Mouse (Mus musculus): ENCODE data around the gene Filip1.

Filip1 gene

DNA sequence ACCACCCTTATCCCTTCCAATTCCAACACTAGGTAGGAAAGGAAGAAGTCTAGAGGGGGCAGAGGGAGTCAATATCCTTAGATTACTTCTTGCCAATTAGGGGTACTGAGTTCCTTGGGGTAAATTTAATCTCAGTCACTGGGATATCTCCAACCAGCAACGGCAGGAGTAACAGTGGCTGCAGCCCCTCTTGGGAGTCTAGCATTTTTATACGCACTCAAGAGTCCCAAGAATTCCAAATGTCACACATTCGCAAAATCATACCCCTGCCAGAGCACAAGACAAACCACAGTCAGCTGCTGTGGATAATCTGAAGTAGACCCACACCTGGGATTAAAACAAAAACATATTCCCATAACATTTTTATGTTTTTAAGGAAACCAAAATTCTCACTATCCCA, 102.5 kb downstream of the Filip1 start:
- no peak for DNase-seq (ENCODE audit: low read depth, low spot score)

DNA sequence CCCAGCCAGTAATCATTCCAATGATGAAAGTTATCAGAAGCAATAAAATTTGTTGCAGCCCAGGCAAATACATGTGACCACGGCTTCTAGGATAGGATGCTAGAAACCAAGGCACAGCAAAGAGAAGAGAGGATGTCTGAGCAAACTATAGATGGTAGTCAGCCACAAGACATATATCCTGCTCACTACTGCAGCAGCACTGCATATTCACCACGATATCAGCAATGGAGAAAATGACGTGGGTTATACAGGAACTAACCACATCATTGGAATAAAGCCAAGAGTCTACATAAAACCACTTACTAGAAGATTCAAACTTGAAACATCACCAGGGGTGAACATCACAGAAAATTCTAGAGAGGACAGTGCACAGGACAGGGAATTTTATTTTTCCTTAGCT, 113.8 kb downstream of the Filip1 start:
- no peak for DNase-seq (ENCODE audit: low read depth, low spot score)

DNA sequence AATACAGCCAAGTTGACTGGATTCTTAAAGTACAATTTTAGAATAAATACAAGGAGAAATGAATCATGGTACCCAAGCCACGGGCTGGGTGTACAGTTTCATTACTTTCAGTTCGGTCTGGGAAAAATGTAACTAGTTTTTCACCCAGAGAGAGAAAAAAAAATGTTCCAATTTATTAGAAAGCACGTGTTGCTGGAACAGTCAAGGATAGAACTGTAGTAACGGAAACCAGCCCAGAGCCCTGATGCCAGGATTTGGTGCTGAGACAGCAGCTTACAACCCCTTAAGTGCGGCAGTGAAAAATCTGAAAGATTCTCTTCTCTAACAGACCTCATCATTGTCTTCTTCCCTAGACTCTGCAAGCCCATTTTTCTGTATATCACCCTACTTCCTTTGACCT, 118.0 kb downstream of the Filip1 start:
- DNase-seq (ENCODE audit: low read depth, low spot score): no peak

DNA sequence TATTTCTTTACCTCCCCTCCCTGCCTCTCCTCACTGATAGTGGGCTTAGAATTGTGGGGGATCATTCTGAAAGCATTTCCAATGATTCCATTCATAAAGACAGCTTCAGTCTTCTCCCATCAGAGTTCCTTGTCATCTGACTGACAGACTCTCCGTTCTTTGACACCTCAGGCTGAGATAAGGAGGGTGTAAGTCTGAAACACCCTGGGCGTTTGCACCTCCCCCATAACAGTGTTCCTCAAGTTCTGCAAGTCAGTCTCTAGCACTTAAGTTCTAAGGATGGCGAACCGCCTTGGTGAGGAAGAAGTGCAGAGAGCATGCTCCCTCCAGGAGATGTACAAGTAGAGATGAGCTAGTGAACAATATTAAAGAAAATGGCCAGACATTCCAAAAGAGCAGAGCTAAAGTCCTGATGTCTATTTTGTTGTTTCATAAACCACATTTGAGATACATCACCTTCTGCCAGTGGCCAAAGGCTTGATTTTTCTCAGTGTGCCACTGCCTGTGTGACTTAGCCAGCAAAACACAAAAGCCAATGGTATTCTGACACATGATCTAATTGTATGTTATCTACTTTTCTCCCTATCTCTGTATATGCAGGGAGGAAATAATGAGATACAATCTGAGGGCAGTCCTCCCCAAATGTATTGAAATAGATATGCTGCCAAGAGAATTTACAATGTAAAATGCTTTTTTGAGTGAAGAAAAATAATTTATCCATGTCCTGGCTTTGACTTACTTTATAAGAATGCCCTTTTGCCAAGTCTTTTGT, 118.6 kb downstream of the Filip1 start:
- DNase-seq (ENCODE audit: low read depth, low spot score): no peak

DNA sequence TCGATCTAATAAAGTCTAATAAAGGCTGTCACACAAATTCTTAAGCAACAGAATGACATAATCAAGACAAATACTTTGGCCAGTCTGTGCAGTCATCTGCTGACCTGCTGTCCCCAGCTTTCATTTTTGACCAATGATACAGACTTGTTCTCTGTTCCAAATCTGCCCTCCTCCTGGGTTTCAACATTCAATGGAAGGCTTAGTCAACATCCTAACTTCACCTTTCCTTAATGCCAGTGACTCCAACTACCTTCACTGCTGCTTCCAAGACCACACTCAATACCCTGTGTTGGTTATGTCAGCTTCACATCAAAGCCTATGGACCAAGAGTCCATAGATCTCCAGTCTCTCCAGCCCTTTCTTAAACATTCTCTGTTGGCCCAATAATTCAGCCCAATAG, 120.5 kb downstream of the Filip1 start:
- DNase-seq (ENCODE audit: low read depth, low spot score): no peak

DNA sequence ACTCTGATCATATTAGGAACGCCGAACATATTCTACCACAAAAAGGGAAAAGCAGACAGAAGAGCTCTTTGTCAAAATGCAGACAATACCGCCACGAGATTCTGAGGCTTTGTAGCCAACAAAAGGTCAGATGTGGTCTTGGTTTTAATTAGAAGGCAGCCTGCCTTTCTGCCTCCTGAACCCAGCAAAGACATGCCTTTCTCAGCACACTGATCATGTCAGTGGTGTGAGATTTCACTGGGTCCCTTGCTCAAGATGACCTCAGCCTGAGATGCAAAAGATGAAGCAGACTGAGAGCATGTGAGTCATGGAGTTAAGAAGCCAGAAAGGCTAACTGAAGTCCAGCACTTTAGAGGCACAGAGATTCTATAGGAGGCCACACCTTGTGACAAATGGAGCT, 122.2 kb downstream of the Filip1 start:
- peak; percentile 23 for DNase-seq (ENCODE audit: low read depth, low spot score)

DNA sequence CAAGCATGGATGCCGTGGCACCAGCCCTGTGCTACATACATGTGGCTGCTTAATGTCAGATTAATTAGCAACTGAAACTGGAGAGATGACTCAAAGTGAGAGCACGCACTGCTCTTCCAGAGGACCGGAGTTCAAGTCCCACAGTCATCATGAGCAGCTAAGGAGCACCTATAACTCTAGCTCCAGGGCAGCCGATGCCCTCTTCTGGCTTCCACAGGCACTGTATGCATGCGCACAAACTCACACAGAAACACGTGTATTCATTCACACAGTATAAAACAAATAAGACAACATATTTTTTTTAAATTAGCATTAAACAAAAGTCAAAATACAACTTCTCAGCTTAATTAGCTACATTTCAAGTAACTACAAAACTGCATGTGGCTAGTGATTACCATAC, 123.5 kb downstream of the Filip1 start:
- DNase-seq (ENCODE audit: low read depth, low spot score): no peak

DNA sequence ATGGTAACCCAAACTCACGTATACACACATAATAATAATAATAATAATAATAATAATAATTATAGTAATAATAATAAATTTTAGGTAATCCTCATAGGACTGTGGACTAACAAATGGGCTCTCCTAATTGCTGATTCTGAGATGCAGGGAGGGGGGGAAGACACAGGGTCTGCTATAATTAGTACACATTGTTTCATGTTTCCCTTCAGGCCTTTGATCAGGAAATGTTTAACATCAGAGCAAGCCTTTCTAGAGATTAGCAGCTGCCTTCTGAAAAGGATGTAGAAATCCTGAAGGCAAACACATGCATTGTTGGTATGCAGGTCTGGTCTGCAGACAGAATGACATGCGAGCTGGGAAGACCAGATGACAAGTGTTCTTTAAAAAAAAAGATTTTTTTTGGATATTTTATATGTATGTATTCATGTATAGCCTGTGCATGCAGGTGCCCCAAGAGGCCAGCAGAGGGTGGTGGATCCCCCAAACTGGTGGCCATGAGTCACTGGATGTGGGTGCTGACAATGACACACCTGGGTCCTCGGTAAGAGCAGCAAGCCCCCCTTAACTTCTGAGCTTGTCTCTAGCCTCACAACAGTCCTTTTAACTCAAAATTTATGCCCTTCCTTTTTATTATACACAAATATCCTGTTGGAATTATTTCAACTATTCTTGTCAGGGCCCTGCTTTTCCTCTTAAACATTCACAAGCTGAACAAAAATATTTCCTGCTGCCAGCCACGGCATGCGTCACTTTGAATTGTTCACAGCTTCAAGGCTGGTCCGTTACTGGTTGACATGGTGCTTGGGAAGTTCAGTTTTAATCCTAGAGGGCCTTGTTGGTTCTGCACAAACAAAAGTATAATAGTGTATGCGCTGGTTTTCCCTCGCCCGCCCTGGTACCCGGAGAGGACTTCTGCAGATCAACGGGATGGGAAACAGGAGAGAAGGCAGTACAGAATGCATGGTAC, 127.1 kb downstream of the Filip1 start:
- peak; percentile 14 for DNase-seq (ENCODE audit: low read depth, low spot score)

DNA sequence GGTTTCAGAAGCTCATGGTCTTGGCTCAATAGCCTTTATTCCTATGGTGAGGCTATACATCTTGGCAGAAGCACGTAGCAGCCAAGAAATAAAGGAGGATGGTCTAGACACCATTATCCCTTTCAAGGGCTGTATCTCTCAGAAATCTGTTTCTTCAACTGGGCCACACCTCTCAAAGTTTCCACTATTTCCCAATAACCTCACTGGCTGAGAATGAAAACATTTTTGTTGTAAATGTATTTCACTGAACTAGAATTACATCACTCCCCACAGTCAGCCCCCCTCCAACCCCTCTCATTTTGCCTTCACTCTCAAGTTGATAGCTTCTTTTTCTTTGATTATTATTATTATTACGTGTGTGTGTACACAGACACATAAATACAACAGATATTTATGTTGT, 129.5 kb downstream of the Filip1 start:
- no peak for DNase-seq (ENCODE audit: low read depth, low spot score)

DNA sequence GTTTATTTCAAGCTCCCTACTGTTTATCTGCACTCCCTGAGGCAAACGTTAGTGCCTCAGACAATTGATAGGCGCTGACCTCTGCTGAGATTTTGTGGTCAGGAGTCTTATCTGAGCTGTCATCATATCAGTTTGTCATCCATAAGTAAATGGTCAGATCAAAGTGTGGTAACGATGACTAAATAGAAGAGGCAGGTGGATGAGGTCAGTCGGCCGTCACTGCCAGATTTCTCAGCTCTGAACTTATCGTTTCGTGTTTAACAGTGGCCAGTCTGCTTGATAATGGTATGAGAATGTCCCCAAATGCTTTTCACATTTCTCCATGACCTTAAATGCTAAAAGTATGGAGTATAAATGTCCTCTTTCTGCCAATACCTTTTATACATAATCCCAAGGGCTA, 132.6 kb downstream of the Filip1 start:
- no peak for DNase-seq (ENCODE audit: low read depth, low spot score)

DNA sequence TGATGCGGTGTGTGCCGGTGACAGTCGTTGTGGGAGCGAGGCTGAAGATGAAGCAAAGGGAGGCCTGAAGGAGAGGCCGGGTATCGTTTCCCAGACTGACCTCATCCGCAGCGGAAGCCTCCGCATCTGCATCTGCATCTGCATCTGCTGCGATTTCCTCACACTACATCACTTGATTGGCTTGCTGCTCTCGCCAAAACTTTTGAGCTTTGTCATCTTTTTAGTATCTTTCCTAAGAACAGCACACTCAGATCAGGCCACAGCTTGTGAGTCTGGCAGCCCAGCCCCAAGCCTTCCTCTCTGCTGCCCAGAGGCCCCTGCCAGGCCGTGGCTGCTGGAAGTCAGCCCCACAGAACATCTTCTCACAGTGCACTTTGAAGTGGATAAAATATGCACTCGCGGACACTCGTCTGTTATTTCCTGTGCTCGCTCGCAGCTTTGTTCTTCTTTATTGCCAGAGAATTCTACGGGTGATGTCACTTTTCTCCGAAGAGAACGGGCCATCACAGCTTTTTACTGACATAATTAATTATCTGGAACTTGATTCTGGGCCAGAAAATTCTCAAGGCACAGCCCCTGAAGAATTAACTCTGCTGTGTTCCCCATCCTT, 137.0 kb downstream of the Filip1 start:
- DNase-seq (ENCODE audit: low read depth, low spot score): peak; percentile 25

DNA sequence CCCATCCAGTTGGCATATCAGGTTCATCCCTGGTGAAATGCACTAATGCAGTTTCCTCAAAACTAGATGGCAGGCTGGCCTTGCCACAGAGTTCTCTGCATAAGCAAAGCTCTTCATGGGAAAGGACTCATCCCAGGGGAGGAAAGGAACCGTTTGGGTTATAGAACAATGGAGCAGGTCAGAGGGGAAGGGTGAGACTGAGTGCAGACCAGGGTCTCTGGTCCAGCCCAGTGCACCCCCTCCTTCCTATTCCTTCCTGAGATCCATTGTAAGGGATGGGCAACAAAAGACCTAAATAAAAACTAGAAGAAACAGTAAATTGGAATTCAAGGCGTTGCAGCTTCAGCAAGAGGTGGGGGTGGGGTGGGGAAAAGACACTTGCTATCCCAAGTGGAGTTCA, 140.1 kb downstream of the Filip1 start:
- no peak for DNase-seq (ENCODE audit: low read depth, low spot score)

DNA sequence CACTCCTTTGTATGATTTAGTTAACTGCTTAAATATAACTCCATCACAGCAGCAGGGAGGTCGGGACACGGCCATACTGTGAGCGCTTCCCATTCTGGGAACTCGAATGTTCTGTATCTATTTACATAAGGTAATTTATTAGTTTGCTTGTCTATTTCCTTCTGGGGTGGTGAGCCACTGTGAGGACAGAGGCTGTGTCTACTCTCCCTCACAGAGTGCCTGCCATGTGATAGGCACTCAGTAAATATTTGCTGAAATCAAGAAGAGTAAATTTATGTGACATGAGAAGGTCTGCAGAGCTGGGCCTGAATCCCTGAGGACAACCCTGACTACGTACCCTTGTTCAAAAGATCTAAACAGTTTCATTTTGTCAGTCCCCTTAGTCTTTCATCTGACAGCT, 143.1 kb downstream of the Filip1 start:
- no peak for DNase-seq (ENCODE audit: low read depth, low spot score)

DNA sequence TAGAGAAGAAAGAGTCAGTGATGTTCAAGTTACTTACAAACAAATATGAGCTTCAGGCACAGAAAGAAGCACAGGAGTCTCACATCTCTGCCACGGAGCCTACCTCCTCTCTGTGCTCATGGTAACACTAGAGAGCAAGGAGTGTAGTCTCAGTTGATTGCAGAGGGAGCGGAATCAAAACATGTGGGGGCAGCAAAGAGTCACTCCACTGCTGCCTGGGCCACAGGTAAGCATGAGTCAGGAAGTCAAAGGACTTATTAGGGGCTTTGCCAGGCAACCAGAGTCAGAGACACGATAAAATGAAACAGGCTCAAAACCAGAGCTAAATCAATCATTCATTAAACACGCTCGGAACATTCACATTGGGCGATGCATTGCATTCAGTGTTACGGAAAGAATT, 146.7 kb downstream of the Filip1 start:
- DNase-seq (ENCODE audit: low read depth, low spot score): peak; percentile 34

DNA sequence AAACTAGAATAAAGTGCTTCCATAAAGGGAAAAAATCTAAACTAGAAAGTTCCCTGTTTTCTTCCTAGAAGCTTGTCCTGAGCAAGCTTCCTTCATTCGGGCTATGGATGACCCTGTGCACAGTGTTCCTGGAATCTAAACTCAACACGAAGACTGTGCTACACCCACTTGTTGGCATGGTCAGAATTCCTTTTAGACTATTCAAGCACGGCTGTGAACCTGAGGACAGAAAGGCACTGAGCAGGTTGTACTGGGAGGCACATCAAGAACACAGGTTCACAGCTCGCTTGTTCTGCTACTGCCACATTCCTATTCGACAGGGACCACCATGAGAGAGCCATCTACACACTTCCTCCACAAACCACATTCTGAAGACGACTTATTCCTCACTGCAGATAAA, 150.1 kb downstream of the Filip1 start:
- no peak for DNase-seq (ENCODE audit: low read depth, low spot score)

DNA sequence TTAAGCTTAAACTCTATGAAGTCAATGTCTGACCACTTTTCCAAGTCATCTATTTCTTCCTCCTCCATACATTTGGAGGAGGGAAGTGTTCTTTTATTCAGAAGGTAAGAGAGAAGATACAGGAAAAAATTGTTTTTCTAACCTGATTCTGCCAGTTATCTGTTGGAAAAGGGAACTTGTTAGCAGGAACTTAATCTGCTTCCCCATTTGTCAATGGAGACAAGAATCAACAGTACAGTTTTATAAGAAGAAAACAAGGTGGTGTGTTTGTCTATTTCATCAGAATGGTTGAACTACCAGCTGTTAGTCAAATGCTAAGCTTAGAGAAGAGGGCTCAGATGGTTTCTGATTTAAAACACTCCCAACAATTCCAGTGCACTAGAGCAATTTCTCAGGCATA, 165.6 kb downstream of the Filip1 start:
- DNase-seq (ENCODE audit: low read depth, low spot score): no peak

DNA sequence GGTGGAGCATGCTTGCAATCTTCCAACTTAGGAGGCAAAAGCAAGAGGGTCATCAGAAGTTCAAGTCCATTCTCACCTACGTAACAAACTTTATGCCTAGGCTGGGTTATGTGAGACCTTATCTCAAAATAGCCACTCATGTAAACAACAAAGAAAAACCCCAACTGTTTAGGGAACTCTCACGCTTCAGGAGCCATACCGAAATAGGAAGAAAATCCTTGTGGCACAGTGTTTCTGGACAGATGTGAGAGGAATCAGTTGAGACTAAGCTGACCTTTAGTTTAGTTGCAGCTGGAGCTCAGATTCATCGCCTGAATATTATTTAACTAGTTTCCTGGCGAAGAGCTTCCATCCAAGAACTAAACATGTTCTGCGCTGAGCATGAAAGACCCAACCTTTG, 170.0 kb downstream of the Filip1 start:
- DNase-seq (ENCODE audit: low read depth, low spot score): no peak

DNA sequence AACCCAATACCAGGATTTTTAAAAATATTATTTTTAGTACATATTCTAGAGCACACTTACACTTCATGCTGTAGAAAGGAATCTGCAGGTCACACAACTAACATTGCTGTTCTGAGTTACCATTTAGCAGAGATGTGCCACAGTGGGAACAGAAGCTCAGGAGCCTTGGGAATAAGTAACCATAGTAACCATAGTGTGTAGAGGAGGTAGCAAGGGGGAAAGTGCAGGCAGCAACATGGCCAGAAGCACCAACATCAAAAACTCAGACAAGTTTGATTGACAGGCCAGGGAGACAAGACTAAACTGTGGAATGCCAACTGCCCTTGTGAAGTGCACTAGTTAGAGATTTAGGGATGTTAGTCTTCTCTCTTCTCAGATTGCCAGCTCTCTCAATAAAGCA, 170.6 kb downstream of the Filip1 start:
- DNase-seq (ENCODE audit: low read depth, low spot score): no peak

DNA sequence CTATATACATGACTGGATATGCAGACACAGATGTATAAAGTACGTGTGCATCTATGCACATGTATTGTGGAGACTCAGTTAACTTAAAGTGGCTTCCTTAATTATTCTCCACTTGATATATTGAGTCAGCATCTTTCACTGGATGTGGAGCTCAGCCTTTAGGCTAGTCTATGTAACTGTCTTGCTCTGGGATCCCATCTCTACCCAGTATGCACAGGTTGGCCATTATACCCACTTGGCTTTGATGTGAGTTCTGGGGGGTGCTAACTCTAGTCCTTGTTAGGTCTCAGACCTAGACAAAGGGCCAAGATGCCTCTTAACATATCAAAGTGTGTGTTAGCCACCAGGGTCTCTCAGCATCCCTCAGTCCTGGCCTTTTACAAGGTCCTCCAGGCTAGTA, 181.4 kb downstream of the Filip1 start:
- no peak for DNase-seq (ENCODE audit: low read depth, low spot score)

DNA sequence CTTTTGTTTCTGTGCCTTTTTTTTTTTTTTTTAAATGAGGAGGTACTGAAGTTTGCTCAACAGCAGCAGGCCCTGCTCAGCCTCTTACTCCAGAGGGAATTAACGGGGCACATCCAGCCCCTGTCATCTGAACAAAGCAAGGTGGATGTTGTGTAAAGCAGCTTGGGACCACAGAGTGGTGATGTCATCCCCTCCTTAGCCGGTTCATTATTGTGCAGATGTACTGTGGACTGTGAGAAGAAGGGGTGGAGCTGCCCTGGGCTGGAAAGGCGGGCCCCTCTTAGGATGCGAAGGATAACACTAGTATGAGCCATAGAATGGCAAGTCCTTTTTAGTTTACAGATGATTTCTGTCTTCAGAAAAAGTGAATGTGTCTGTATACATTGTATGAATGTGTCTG, 181.8 kb downstream of the Filip1 start:
- no peak for DNase-seq (ENCODE audit: low read depth, low spot score)

DNA sequence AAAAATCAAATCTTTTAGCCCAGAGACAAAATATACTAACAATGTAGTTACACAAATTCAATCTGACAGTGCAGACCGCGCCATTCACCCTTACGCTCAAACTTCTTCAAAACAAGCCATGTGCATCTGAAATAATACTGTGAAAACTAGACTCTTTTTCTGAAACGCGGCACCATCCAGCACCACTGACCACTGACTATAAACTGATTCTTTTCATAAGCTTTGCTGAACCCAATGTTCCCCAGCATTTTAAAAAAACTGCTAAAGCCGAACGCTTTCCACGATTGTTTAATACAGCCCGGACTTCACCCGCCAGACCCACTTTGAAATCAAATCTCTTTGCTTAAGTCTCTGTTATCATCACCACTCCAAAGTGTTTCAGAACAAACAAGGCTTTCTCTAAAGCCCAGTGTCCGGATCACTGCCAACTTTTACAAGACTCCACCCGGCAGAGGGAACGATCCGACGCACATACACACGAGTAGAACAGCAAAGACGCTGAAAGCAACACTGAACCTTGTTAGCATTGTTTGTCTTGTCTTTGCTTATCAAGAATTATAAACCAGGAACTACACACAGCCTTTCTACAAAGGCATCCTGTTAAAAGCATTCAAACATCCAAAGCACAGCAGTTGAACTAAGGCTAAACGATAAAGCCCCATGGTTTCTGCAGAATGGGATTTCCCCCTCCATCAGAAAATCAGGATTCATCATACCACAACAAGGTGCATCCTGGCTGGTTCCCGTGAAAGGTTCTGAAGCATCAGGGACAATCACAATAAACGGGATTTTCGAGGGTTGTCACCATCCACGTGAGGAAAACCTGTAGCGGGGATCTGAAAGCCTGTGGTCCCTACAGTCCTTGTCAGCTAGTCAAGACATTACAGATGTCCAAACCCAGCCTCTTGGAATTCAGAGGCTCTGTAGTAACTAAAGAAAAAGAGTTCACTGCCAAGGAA, 182.5 kb downstream of the Filip1 start:
- no peak for DNase-seq (ENCODE audit: low read depth, low spot score)

Measured in brain, adult 2 months (tissue).